Mouse (Mus musculus): ENCODE data around the gene Fzd5.

The Fzd5 gene

GRCm38 (mm10) chr1:64684440-64684839, 53.1 kb downstream of the Fzd5 start:
- no peak for DNase-seq (ENCODE audit: low spot score in 2 of 2)

GRCm38 (mm10) chr1:64683039-64683438, 54.5 kb downstream of the Fzd5 start:
- no peak for DNase-seq (ENCODE audit: low spot score in 2 of 2)

- DNase-seq (ENCODE audit: low spot score in 2 of 2) = no peak
These were observed 56.1 kb downstream of the Fzd5 start for GRCm38 (mm10) chr1:64681499-64681898.

Measured in frontal cortex, postnatal 25 days (tissue).